Mouse (Mus musculus) kidney, postnatal 14 days (tissue): ENCODE results near the gene Ttf1.
"Not testable (repeated sequence)": the region's sequence is repeated elsewhere in the genome, so short reads cannot be mapped to it uniquely, and the experiment has no call there.

ENCODE experiments used
- DNase-seq: peaks from one replicate; pipeline ENCODE4 v3.0.0; 2022; ENCODE audit warnings: mixed read lengths

The Ttf1 gene

GRCm38 (mm10) chr2:29065796-29066195 is 5.7 kb downstream of the Ttf1 start:
- DNase-seq = no peak

GRCm38 (mm10) chr2:29066410-29066809 is 6.3 kb downstream of the Ttf1 start:
- peak; percentile 34 for DNase-seq

- DNase-seq = no peak
These were observed 14.6 kb downstream of the Ttf1 start for GRCm38 (mm10) chr2:29074676-29075075.

GRCm38 (mm10) chr2:29075331-29076070 is 15.4 kb downstream of the Ttf1 start:
- no peak for DNase-seq

GRCm38 (mm10) chr2:29076226-29076625 is 16.2 kb downstream of the Ttf1 start:
- no peak for DNase-seq

- DNase-seq = peak; percentile 22
These were observed 21.9 kb downstream of the Ttf1 start for GRCm38 (mm10) chr2:29081965-29082364.

- no peak for DNase-seq
These were observed 26.0 kb downstream of the Ttf1 start for GRCm38 (mm10) chr2:29086026-29086425.

GRCm38 (mm10) chr2:29089276-29089675 is 29.2 kb downstream of the Ttf1 start:
- DNase-seq = not testable (repeated sequence)

- no peak for DNase-seq
These were observed 35.6 kb downstream of the Ttf1 start for GRCm38 (mm10) chr2:29095674-29096073.

GRCm38 (mm10) chr2:29096751-29097150 is 36.7 kb downstream of the Ttf1 start:
- DNase-seq = no peak

- no peak for DNase-seq
These were observed 37.4 kb downstream of the Ttf1 start for GRCm38 (mm10) chr2:29097465-29097864.

- DNase-seq = not testable (repeated sequence)
These were observed 37.9 kb downstream of the Ttf1 start for GRCm38 (mm10) chr2:29097955-29098354.

GRCm38 (mm10) chr2:29098786-29099185 is 38.7 kb downstream of the Ttf1 start:
- no peak for DNase-seq

GRCm38 (mm10) chr2:29099646-29100045 is 39.6 kb downstream of the Ttf1 start:
- no peak for DNase-seq

GRCm38 (mm10) chr2:29100822-29101534 is 40.9 kb downstream of the Ttf1 start:
- no peak for DNase-seq

GRCm38 (mm10) chr2:29102416-29103377 is 42.6 kb downstream of the Ttf1 start:
- DNase-seq = not testable (repeated sequence)

- no peak for DNase-seq
These were observed 60.9 kb downstream of the Ttf1 start for GRCm38 (mm10) chr2:29120969-29121368.

- no peak for DNase-seq
These were observed 62.4 kb downstream of the Ttf1 start for GRCm38 (mm10) chr2:29122446-29122845.

- peak; percentile 4 for DNase-seq
These were observed 64.0 kb downstream of the Ttf1 start, which contains the start of gene Setx for GRCm38 (mm10) chr2:29123907-29124569. TSS of gene Setx (plus strand) at chr2:29124181.

- no peak for DNase-seq
These were observed 64.5 kb downstream of the Ttf1 start for GRCm38 (mm10) chr2:29124571-29124935.

GRCm38 (mm10) chr2:29124936-29125701 is 65.1 kb downstream of the Ttf1 start:
- DNase-seq = peak; percentile 100
